Mouse (Mus musculus): Measurements from ENCODE around the gene Tmem267. TPM values are rescaled to one million over a fixed set of nuclear protein-coding genes. Genes with fewer than 3 reads are reported as not detected.
A peak's percentile ranks its signal among the peaks of the same experiment; 100 is the strongest.
"Not testable (repeated sequence)": the region's sequence is repeated elsewhere in the genome, so short reads cannot be mapped to it uniquely, and the experiment has no call there.

Tmem267 gene
- polyA plus RNA-seq, 1 experiment from 2014 or later, result 3.4 TPM

DNA sequence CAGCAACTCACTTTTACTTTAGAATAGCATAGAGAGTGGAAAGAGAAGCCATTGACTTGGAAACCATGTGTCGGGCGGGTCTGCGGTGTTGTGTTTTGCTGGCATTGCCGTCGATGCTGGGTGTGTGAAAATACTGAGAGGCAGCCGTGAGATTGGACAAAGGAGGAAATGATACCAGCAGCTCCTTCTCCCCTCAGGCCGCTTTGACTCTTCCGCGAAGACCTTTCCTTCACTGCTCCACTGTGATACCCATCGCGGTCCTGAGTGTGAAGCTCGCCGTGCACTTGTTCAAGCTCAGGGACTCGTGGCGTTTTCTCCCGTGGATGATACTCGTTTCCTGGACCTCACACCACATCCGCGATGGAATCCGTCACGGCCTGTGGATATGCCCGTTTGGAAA lies 7.1 kb downstream of the Tmem267 start:
- ATAC-seq; H3K4me2 ChIP-seq; H3K36me3 ChIP-seq (ENCODE audit: poor library complexity, severe bottlenecking); H3K4me1 ChIP-seq; H3K4me3 ChIP-seq; H3K27me3 ChIP-seq; H3K9ac ChIP-seq; H3K27ac ChIP-seq: not testable (repeated sequence)
- WGBS, result 95% methylated on average over 13 of the region's 22 CpGs
- H3K9me3 ChIP-seq (replicated peaks), result peaks cover 20% of the 10 kb centered on the region

DNA sequence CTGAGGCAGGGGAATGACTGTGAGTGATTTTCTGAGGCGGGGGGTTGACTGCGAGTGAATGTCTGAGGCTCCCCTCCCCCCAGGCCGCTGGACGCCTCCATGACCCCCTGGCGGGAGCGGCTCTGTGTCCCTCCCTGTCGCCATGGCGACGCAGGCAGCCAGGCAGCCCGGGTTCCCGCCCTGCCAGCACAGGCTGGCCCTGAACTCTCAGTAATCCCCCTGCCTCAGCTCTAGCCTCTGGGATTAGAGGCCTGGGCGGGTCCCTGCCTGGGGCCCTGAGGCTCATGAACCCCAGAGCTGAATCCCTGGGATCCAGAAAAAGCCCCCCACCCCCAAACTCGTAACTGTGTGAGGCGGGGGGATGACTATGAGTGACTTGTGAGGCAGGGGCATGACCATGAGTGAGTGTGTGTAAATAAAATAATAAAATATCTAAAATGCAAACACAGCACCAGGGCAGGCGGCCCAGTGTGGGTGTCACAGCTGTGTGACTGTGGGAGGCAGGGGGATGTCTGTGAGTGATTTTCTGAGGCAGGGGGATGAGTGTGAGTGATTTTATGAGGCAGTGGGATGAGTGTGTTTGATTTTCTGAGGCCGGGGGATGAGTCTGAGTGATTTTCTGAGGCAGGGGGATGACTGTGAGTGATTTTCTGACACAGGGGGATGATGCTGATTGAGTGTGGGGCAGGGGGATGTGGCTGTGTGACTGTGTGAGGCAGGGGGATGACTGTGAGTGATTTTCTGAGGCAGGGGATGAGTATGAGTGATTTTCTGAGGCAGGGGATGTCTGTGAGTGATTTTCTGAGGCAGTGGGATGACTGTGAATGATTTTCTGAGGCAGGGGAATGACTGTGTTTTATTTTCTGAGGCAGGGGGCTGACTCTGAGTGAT lies 108.7 kb downstream of the Tmem267 start:
- H3K4me3 ChIP-seq, result not testable (repeated sequence)

DNA sequence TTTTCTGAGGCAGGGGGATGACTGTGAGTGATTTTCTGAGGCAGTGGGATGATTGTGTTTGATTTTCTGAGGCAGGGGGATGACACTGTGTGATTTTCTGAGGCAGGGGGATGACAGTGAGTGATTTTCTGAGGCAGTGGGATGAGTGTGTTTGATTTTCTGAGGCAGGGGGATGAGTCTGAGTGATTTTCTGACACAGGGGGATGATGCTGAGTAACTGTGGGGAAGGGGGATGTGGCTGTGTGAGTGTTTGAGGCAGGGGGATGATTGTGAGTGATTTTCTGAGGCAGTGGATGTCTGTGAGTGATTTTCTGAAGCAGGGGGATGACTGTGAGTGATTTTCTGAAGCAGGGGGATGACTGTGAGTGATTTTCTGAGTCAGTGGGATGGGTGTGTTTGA lies 110.6 kb downstream of the Tmem267 start:
- not testable (repeated sequence) for H3K4me1 ChIP-seq; H3K36me3 ChIP-seq (ENCODE audit: poor library complexity, severe bottlenecking); ATAC-seq

More for the DNA sequence above, 108.7 kb downstream of the Tmem267 start:
- H3K27me3 ChIP-seq; H3K4me1 ChIP-seq; H3K9ac ChIP-seq; H3K4me2 ChIP-seq; H3K36me3 ChIP-seq (ENCODE audit: poor library complexity, severe bottlenecking); H3K27ac ChIP-seq: not testable (repeated sequence)
- peak; percentile 91 for ATAC-seq
- 67% methylated on average over 15 of the region's 16 CpGs for WGBS
- peaks cover 13% of the 10 kb centered on the region for H3K9me3 ChIP-seq (replicated peaks)

DNA sequence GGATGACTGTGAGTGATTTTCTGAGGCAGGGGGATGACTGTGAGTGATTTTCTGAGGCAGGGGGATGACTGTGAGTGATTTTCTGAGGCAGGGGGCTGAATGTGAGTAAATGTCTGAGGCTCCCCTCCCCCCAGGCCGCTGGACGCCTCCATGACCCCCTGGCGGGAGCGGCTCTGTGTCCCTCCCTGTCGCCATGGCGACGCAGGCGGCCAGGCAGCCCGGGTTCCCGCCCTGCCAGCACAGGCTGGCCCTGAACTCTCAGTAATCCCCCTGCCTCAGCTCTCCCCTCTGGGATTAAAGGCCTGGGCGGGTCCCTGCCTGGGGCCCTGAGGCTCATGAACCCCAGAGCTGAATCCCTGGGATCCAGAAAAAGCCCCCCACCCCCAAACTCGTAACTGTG lies 111.2 kb downstream of the Tmem267 start:
- not testable (repeated sequence) for H3K9ac ChIP-seq; H3K4me1 ChIP-seq; H3K4me2 ChIP-seq; H3K36me3 ChIP-seq (ENCODE audit: poor library complexity, severe bottlenecking); H3K27me3 ChIP-seq; ATAC-seq; H3K27ac ChIP-seq; H3K4me3 ChIP-seq
- peaks cover 22% of the 10 kb centered on the region for H3K9me3 ChIP-seq (replicated peaks)
- WGBS, result 71% methylated on average over 12 of the region's 12 CpGs

More for the DNA sequence above, 110.6 kb downstream of the Tmem267 start:
- H3K27me3 ChIP-seq, H3K9ac ChIP-seq, H3K4me2 ChIP-seq, H3K4me3 ChIP-seq, H3K27ac ChIP-seq: not testable (repeated sequence)
- H3K9me3 ChIP-seq (replicated peaks), result peaks cover 16% of the 10 kb centered on the region

DNA sequence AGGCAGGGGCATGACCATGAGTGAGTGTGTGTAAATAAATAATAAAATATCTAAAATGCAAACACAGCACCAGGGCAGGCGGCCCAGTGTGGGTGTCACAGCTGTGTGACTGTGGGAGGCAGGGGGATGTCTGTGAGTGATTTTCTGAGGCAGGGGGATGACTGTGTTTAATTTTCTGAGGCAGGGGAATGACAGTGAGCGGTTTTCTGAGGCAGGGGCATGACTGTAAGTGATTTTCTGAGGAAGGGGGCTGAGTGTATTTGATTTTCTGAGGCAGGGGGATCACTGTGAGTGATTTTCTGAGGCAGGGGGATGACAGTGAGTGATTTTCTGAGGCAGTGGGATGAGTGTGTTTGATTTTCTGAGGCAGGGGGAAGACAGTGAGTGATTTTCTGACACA lies 111.7 kb downstream of the Tmem267 start:
- 75% methylated on average over 2 of the region's 2 CpGs for WGBS
- ATAC-seq, result not testable (repeated sequence)

DNA sequence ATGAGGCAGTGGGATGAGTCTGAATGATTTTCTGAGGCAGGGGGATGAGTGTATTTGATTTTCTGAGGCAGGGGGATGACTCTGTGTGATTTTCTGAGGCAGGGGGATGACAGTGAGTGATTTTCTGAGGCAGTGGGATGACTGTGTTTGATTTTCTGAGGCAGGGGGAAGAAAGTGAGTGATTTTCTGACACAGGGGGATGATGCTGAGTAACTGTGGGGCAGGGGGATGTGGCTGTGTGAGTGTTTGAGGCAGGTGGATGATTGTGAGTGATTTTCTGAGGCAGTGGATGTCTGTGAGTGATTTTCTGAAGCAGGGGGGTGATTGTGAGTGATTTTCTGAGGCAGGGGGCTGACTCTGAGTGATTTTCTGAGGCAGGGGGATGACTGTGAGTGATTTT lies 112.3 kb downstream of the Tmem267 start:
- H3K4me2 ChIP-seq; H3K4me3 ChIP-seq; H3K27ac ChIP-seq; H3K4me1 ChIP-seq; ATAC-seq; H3K9ac ChIP-seq; H3K36me3 ChIP-seq (ENCODE audit: poor library complexity, severe bottlenecking); H3K27me3 ChIP-seq: not testable (repeated sequence)
- peaks cover 28% of the 10 kb centered on the region for H3K9me3 ChIP-seq (replicated peaks)

More for the DNA sequence above, 111.7 kb downstream of the Tmem267 start:
- not testable (repeated sequence) for H3K9ac ChIP-seq; H3K4me2 ChIP-seq; H3K4me3 ChIP-seq; H3K27me3 ChIP-seq; H3K4me1 ChIP-seq; H3K36me3 ChIP-seq (ENCODE audit: poor library complexity, severe bottlenecking); H3K27ac ChIP-seq
- H3K9me3 ChIP-seq (replicated peaks), result peaks cover 25% of the 10 kb centered on the region

DNA sequence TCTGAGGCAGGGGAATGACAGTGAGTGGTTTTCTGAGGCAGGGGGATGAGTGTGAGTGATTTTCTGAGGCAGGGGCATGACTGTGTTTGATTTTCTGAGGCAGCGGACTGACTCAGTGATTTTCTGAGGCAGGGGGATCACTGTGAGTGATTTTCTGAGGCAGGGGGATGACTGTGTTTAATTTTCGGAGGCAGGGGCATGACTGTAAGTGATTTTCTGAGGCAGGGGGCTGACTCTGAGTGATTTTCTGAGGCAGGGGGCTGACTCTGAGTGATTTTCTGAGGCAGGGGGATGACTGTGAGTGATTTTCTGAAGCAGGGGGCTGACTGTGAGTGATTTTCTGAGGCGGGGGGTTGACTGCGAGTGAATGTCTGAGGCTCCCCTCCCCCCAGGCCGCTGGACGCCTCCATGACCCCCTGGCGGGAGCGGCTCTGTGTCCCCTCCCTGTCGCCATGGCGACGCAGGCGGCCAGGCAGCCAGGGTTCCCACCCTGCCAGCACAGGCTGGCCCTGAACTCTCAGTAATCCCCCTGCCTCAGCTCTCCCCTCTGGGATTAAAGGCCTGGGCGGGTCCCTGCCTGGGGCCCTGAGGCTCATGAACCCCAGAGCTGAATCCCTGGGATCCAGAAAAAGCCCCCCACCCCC lies 115.0 kb downstream of the Tmem267 start:
- not testable (repeated sequence) for H3K4me2 ChIP-seq; H3K9ac ChIP-seq; H3K4me3 ChIP-seq; H3K27me3 ChIP-seq; H3K4me1 ChIP-seq; ATAC-seq; H3K36me3 ChIP-seq (ENCODE audit: poor library complexity, severe bottlenecking); H3K27ac ChIP-seq
- peaks cover 15% of the 10 kb centered on the region for H3K9me3 ChIP-seq (replicated peaks)
- 45% methylated on average over 13 of the region's 13 CpGs for WGBS

DNA sequence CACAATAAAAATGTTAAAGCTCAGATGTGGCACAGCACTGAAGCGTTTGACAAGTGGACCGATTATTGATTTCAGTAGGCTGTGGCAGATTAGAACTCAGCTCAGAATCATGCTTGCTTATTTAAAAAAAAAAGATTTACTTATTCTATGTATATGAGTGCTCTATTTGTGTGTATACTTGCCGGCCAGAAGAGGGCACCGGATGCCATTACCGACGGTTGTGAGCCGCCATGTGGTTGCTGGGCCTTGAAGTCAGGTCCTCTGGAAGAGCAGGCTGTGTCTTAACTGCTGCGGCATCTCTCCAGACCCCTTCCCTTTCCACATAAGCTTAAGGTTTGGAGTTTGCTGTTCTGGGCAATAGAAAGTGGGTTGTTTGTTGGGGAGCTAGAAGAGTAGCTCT lies 116.1 kb downstream of the Tmem267 start:
- H3K4me3 ChIP-seq; H3K27me3 ChIP-seq; H3K4me2 ChIP-seq; H3K27ac ChIP-seq; H3K9ac ChIP-seq; H3K4me1 ChIP-seq; H3K36me3 ChIP-seq (ENCODE audit: poor library complexity, severe bottlenecking): not testable (repeated sequence)
- peaks cover 15% of the 10 kb centered on the region for H3K9me3 ChIP-seq (replicated peaks)
- ATAC-seq, result peak; percentile 17; the same call in 1 of the 2 replicates
- 94% methylated on average over 8 of the region's 8 CpGs for WGBS

DNA sequence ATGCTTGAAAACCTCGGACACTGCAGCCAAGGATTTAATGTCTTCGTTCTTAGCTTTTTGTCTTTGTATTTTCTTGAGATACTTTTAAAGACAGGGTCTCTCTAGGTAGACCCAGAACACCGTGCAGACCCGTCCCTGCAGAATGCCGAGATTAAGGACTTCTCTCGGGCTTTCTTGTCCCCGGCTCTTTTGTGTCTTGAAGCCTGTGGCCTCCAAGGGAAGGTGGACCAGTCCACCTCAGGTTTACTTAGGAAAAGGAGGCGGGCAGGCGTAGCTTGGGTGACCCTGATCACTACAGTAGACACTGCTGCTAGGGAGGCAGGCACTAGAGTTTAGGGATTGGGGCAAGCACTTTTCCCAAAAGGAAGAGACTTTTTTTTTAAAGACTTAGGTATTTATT lies 116.5 kb downstream of the Tmem267 start:
- not testable (repeated sequence) for H3K36me3 ChIP-seq (ENCODE audit: poor library complexity, severe bottlenecking); ATAC-seq; H3K27me3 ChIP-seq; H3K4me2 ChIP-seq; H3K27ac ChIP-seq; H3K4me3 ChIP-seq; H3K4me1 ChIP-seq; H3K9ac ChIP-seq
- 92% methylated on average over 8 of the region's 9 CpGs for WGBS
- peaks cover 15% of the 10 kb centered on the region for H3K9me3 ChIP-seq (replicated peaks)

DNA sequence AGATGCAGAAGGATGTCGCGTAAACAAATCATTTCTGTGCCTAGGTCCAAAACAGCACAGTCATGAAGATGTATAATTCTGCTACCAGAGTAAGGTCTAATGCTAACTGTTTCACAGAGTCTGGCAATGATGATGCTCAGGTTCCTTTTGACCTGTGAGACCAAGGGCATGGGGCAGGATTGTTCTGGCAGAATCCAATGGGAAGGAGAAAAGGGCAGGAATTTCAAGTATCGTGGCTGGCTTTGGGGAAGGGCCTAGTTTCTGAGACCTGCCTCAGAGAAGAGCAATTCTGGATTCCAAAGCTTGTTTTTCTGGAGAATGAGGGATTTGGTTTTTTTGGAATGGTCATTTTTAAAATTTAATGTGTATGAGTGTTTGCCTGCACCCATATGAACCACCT lies 131.0 kb downstream of the Tmem267 start:
- WGBS, result 96% methylated on average over 3 of the region's 3 CpGs
- H3K4me2 ChIP-seq, result no peak overlapping the region
- ATAC-seq, result no peak
- H3K27me3 ChIP-seq, result no peaks in the 10 kb centered on the region
- no peaks in the 10 kb centered on the region for H3K4me1 ChIP-seq
- H3K27ac ChIP-seq, result no peak overlapping the region
- no peak overlapping the region for H3K4me3 ChIP-seq
- H3K9me3 ChIP-seq (replicated peaks), result no peaks in the 10 kb centered on the region
- no peaks in the 10 kb centered on the region for H3K36me3 ChIP-seq (ENCODE audit: poor library complexity, severe bottlenecking)
- no peak overlapping the region for H3K9ac ChIP-seq

DNA sequence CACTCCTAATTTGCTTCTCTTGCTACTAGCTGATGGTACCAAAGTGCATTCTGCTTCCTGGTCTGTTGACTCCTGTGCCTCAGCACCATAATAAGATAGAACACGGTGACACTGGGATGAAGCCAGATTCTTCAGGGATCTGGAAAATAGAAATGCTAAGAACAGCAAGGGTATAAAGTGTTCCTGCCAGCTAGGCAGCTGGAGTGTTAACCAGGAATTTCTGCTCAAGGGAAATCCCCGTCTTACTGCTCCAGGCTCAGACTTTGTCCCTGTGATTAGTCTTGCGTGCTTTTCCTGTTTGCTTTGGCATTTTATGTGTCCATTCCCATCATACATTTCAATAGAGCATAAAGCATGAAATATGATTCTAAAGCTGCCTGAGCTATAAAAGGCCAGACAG lies 131.9 kb downstream of the Tmem267 start:
- Histone ChIP-seq H3K27me3 (no peaks in the 10 kb centered on the region), H3K4me1 (no peaks in the 10 kb centered on the region), H3K27ac (no peak overlapping the region), H3K9me3 (replicated peaks) (no peaks in the 10 kb centered on the region), H3K4me2 (no peak overlapping the region), H3K9ac (no peak overlapping the region), H3K4me3 (no peak overlapping the region), H3K36me3 (ENCODE audit: poor library complexity, severe bottlenecking) (no peaks in the 10 kb centered on the region)
- WGBS, result 87% methylated on average over 3 of the region's 3 CpGs
- ATAC-seq, result no peak

DNA sequence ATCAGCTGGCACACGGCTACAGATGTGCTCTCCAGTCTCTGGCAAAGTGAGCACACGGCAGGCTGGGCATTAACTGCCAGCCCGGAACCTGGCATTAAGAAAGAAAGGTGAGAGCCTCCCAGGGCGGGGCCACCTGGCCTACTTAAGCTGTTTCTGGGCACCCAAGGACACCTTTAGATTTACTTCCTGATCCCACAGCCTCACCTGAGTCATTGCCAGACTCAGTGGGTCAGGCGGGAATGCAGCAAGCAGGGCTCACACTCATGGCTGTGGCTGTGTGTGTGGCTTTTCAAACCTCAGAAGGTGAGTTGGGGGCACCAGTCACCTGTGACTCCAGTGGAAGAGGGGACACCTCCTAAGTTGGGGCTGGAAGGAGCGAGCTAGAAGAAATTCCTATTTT lies 135.8 kb downstream of the Tmem267 start, which contains the start of gene Ccl28:
Gene Ccl28, plus strand, starts transcription at position 186 of the 400 bp plus-strand sequence.
- H3K4me3 ChIP-seq, result no peak within 1 kb of the TSS
- H3K36me3 ChIP-seq (ENCODE audit: poor library complexity, severe bottlenecking), result no peaks in the 10 kb centered on the region
- H3K27ac ChIP-seq, result no peak within 1 kb of the TSS
- ATAC-seq, result no peak
- 91% methylated on average over 6 of the region's 6 CpGs for WGBS
- H3K9me3 ChIP-seq (replicated peaks), result no peaks in the 10 kb centered on the region
- no peak within 1 kb of the TSS for H3K4me2 ChIP-seq
- H3K27me3 ChIP-seq, result no peaks in the 10 kb centered on the region
- no peaks in the 10 kb centered on the region for H3K4me1 ChIP-seq
- H3K9ac ChIP-seq, result no peak within 1 kb of the TSS

Measured in forebrain, embryonic 13.5 days (tissue).